Mouse (Mus musculus): ENCODE measurements around the gene Cops4. TPM values are rescaled to one million over a fixed set of nuclear protein-coding genes. Genes with fewer than 3 reads are reported as not detected.

Gene Cops4
- polyA plus RNA-seq, 1 experiment from 2014 or later, result 252 TPM

DNA sequence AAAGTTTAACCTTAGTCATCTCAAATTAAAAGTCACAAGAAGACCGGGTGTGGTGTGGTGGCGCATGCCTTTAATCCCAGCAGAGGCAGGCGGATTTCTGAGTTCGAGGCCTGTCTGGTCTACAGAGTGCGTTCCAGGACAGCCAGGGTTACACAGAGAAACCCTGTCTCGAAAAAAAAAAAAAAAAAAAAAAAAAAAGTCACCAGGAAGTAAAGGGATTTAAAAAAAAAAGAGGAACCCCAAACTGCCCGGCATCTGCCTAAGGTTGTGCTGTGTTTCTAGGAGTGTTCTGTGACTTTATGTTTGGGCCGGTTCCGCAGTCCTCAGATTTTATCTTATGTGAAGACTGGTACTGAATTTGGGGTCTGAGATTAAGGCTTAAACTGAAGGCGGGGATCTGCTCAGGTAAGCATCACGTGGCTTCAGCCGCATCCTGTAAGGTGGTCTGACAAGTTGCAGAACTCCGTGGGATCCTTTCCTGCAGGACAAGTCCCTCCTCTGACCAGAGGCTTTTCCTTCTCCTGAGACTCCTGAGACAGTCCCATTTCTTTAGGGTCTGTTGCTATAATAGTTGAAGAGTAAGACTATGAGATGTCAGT lies 52.0 kb downstream of the Cops4 start:
- H3K36me3 ChIP-seq, result no peaks in the 10 kb centered on the region
- no peak for DNase-seq (ENCODE audit: low spot score)
- no peaks in the 10 kb centered on the region for H3K27me3 ChIP-seq (ENCODE audit: low read depth, poor library complexity, severe bottlenecking)
- H3K4me3 ChIP-seq, result no peak overlapping the region
- no peak overlapping the region for H3K27ac ChIP-seq
- H3K9me3 ChIP-seq (replicated peaks), result no peaks in the 10 kb centered on the region
- WGBS, result 79% methylated on average over 13 of the region's 13 CpGs
- H3K4me1 ChIP-seq, result peaks cover 4% of the 10 kb centered on the region; the same call in 1 of the 2 replicates

DNA sequence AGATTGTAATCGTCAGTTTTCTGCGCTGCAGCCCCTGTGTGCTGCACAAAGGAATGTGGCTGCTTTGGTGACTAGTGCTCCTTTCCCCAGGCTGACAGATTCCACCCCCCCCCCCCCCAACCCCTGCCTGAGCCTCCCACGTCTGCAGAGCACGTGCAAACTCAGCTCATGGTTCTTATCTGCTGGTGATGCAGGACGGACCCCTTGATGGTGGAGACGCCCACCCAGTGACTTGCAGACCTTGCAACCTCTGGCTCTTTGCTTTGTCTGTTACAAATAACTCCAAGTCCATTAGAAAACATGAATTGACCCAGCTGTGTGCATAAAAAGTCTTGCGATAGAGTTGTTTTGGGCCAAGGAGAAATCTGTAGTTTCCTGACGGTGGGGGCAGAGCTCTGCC lies 52.6 kb downstream of the Cops4 start:
- H3K36me3 ChIP-seq, result no peaks in the 10 kb centered on the region
- no peak for DNase-seq (ENCODE audit: low spot score)
- 0 out of 2 replicates have a peak overlapping the region, but pooled peaks have one; percentile 38 for H3K27ac ChIP-seq
- peaks cover 4% of the 10 kb centered on the region; the same call in 1 of the 2 replicates for H3K4me1 ChIP-seq
- no peaks in the 10 kb centered on the region for H3K27me3 ChIP-seq (ENCODE audit: low read depth, poor library complexity, severe bottlenecking)
- 33% methylated on average over 8 of the region's 8 CpGs for whole genome bisulfite sequencing
- H3K9me3 ChIP-seq (replicated peaks), result no peaks in the 10 kb centered on the region
- no peak overlapping the region for H3K4me3 ChIP-seq

DNA sequence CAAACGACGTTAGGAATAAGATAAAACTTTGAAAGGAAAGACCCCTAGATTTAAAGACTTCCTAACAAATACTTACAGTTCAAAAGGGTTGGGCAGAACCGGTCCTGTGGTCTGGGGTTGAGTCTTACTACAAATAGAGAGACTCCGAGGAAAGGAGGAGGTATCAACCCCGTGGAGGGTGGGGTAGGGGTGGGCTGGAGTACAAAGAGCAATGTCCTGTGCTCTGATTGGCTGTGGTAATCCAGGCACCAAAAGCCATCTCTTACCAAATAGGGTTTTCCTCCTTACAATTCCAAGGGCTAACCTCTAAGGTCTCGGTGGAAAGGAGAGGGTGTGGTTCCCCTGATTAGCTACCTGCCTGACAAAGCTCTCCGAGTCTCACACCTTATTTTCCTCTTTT lies 54.0 kb downstream of the Cops4 start, which contains the start of gene Plac8:
TSS of gene Plac8 (minus strand) at position 177 of the 400 bp plus-strand sequence.
- Histone ChIP-seq H3K27ac (no peak within 1 kb of the TSS), H3K4me1 (peaks cover 4% of the 10 kb centered on the region; the same call in 1 of the 2 replicates), H3K9me3 (replicated peaks) (no peaks in the 10 kb centered on the region), H3K36me3 (no peaks in the 10 kb centered on the region), H3K4me3 (no peak within 1 kb of the TSS), H3K27me3 (ENCODE audit: low read depth, poor library complexity, severe bottlenecking) (no peaks in the 10 kb centered on the region)
- 38% methylated on average over 7 of the region's 7 CpGs for WGBS
- no peak for DNase-seq (ENCODE audit: low spot score)

DNA sequence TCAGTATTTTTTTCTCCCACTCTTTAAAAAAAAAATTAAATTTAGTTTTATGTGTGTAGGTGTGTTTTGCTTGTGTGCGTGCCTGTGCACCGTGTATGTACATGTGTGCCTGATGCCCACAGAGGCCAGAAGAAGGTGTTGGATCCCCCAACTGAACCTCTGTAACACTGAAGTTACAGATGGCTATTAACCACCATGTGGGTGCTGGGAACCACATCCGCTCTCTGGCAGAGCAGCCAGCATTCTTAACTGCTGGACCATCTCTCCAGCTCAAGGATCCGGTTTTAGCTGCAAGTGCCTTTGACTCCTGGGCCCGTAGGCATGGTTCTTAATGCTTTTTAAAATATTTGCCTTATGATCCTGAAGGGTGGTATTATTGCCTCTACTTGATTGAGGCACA lies 55.1 kb downstream of the Cops4 start:
- peaks cover 4% of the 10 kb centered on the region; the same call in 1 of the 2 replicates for H3K4me1 ChIP-seq
- no peaks in the 10 kb centered on the region for H3K27me3 ChIP-seq (ENCODE audit: low read depth, poor library complexity, severe bottlenecking)
- H3K36me3 ChIP-seq, result no peaks in the 10 kb centered on the region
- no peak overlapping the region for H3K27ac ChIP-seq
- WGBS, result 92% methylated on average over 5 of the region's 5 CpGs
- H3K4me3 ChIP-seq, result no peak overlapping the region
- no peaks in the 10 kb centered on the region for H3K9me3 ChIP-seq (replicated peaks)
- no peak for DNase-seq (ENCODE audit: low spot score)

DNA sequence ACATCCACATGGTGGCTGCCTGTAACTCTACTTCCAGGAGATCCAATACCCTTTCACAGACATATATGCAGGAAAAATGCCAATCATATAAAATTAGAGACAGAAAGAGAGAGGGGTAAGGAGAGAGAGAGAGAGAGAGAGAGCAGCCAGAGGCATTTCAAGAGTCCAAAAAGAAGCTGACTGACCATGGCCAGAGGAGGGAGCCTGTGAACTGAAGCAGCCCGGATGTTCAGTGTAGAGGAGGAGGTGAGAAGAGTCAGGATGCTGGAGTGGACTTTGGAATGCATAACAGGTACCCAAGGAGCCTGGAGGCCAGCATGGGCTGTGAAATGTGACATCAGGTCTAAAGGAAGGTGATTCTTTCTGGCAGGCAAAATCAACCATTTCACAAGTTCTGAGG lies 56.7 kb downstream of the Cops4 start:
- H3K9me3 ChIP-seq (replicated peaks), result no peaks in the 10 kb centered on the region

DNA sequence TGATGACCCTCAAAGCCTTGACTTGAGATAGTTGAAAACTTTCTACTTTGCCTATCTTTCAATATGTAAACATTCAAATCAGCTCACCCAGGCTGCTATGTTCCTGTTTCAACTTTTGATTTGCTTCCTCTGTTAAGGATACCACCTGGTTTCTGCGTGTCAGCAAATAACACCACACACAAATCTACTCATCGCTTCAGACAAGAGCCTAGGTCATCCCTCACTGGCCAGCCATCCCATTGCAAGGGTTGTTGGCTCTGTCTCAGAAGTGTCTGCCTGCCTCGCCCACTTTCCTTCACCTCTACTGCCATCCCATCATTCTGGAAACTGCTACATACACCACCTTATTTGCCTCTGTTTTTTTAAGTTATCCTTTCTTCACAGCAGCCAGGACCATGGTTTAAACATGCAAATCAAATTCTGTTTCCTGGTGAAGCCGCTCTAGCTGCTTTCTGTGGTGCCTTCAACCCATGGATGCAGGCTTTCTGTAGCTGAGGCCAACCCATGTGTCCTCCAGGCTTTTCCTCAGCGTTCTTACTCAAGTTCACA lies 60.8 kb downstream of the Cops4 start:
- H3K9me3 ChIP-seq (replicated peaks), result no peaks in the 10 kb centered on the region
- DNase-seq (ENCODE audit: low spot score), result no peak
- WGBS, result 85% methylated on average over 5 of the region's 5 CpGs

More for the DNA sequence above, 56.7 kb downstream of the Cops4 start:
- 65% methylated on average over 1 of the region's 1 CpGs for WGBS
- Histone ChIP-seq H3K4me1 (no peaks in the 10 kb centered on the region), H3K36me3 (no peaks in the 10 kb centered on the region), H3K4me3 (no peak overlapping the region), H3K27ac (no peak overlapping the region), H3K27me3 (ENCODE audit: low read depth, poor library complexity, severe bottlenecking) (no peaks in the 10 kb centered on the region)
- no peak for DNase-seq (ENCODE audit: low spot score)

DNA sequence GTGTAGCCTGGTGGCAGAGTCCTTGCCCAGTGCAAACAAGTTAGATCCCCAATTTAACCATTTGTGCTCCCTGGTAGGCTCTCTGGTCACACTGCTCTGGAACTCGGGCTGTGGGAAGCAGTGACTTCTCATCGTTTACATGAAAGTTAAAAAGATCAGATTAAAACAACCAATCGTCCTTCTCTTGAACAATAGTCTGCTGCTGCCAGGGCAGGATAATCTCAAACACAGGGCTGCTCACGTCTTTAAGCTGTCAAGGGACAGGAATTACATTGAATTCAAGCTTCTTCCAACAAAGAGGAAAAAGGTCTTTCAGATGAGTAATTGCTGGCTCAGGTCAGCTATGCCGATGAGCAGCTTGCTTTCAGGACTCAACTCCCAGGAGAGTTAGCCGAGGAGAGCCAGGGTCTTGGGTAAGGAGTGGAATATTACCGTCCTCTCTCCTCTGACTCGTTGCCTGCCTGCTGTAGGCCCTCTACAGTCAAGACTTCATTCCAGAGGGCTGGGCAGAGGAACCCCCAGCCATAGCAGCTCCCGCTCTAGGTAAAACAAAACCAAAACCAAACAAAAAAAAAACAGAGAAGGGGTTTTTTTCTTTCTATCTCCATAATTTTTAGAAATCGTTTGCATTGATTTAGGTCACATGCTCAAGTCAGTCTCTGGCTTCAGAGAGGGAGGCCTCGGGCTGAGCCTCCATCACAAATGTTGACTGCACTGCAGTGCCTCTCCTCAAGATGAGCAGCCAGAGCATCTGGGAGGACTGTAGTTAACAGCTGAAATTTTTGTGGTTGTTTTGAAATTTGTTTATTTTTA lies 63.7 kb downstream of the Cops4 start:
- no peak for DNase-seq (ENCODE audit: low spot score)
- H3K4me1 ChIP-seq, result no peaks in the 10 kb centered on the region
- H3K27me3 ChIP-seq (ENCODE audit: low read depth, poor library complexity, severe bottlenecking), result no peaks in the 10 kb centered on the region
- 75% methylated on average over 11 of the region's 11 CpGs for WGBS
- no peak overlapping the region for H3K4me3 ChIP-seq
- no peaks in the 10 kb centered on the region for H3K36me3 ChIP-seq
- no peaks in the 10 kb centered on the region for H3K9me3 ChIP-seq (replicated peaks)
- H3K27ac ChIP-seq, result no peak overlapping the region

More for the DNA sequence above, 60.8 kb downstream of the Cops4 start:
- no peaks in the 10 kb centered on the region for H3K4me1 ChIP-seq
- H3K27ac ChIP-seq, result no peak overlapping the region
- no peaks in the 10 kb centered on the region for H3K36me3 ChIP-seq
- H3K27me3 ChIP-seq (ENCODE audit: low read depth, poor library complexity, severe bottlenecking), result no peaks in the 10 kb centered on the region
- H3K4me3 ChIP-seq, result no peak overlapping the region

DNA sequence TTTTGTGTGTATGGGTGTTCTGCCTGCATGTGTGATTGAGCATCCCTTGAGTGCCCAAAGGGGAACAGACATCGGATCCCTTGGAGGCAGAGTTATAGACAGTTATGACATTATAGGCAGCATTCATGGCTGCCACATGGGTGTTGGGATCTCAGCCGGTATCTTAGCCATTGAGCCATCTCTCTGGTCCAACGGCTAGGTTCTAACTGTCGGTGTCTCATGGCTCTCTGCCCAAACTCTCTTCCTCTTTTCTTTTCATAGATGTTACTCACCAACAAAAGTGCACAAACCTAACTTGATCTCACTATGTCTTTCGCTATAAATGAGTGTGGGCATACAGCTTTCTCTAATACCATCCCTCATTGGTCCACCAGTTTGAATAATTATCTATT lies 64.3 kb downstream of the Cops4 start:
- WGBS, result 95% methylated on average over 5 of the region's 5 CpGs
- H3K27me3 ChIP-seq (ENCODE audit: low read depth, poor library complexity, severe bottlenecking), result no peaks in the 10 kb centered on the region
- no peak overlapping the region for H3K27ac ChIP-seq
- H3K4me3 ChIP-seq, result no peak overlapping the region
- no peak for DNase-seq (ENCODE audit: low spot score)
- no peaks in the 10 kb centered on the region for H3K9me3 ChIP-seq (replicated peaks)
- H3K36me3 ChIP-seq, result no peaks in the 10 kb centered on the region
- no peaks in the 10 kb centered on the region for H3K4me1 ChIP-seq

DNA sequence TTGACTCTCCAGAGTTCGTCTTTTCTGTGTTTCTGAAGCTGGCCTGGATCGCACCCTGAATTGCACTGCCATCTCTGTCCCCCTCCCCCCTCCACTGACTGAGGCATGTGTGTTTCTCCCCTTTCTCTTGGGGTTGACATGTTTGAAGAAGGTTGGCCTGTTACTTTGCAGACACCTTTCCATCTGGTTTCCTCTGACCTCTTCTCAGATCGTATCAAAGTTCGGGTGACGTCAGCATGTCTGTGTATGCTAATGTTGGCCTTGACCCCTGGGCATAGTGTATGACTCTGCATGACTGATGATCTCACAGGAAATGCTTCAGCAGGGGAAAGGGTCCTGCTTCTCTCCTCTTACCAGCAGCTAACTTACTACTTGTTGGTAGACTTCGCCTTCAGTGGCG lies 65.0 kb downstream of the Cops4 start:
- Histone ChIP-seq H3K27me3 (ENCODE audit: low read depth, poor library complexity, severe bottlenecking) (no peaks in the 10 kb centered on the region), H3K27ac (no peak overlapping the region), H3K4me3 (no peak overlapping the region), H3K4me1 (no peaks in the 10 kb centered on the region), H3K9me3 (replicated peaks) (no peaks in the 10 kb centered on the region), H3K36me3 (no peaks in the 10 kb centered on the region)
- 88% methylated on average over 7 of the region's 7 CpGs for WGBS
- DNase-seq (ENCODE audit: low spot score), result no peak

DNA sequence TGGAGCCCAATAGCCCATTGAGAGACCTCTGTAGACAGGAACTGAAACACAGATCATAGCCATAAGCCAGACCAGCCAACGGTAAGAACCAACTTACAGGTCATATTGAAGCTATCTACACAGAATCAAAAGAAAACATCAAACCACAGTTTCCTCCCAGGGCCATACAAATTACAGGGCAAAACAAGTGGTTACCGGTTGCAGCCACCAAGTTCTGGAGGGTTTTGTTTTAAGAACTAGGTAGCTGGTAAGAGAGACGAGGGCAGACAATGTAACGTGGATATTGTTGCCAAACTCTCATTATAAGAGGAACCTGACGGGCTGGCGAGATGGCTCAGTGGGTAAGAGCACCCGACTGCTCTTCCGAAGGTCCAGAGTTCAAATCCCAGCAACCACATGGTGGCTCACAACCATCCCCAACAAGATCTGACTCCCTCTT lies 67.1 kb downstream of the Cops4 start:
- Histone ChIP-seq H3K27me3 (ENCODE audit: low read depth, poor library complexity, severe bottlenecking) (no peaks in the 10 kb centered on the region), H3K4me1 (no peaks in the 10 kb centered on the region), H3K9me3 (replicated peaks) (no peaks in the 10 kb centered on the region), H3K36me3 (no peaks in the 10 kb centered on the region), H3K4me3 (no peak overlapping the region), H3K27ac (no peak overlapping the region)
- DNase-seq (ENCODE audit: low spot score), result no peak
- WGBS, result 92% methylated on average over 8 of the region's 8 CpGs

DNA sequence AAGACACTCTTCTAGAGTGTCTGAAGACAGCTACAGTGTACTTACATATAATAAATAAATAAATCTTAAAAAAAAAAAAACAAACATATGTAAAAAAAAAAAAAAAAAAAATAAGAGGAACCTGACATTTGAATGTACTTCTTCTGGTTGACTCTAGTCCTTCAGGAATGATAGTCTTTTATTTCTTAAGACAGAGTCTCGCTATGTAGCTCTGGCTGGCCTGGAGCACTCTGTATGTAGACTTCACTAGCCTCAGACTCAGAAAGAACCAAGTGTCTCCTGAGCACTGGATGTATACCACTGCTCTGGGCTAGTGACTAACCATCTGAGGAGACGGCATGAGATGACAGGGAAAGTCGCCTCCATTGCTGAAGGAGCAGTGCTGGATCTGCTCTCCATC lies 67.5 kb downstream of the Cops4 start:
- DNase-seq (ENCODE audit: low spot score), result no peak
- Histone ChIP-seq H3K27me3 (ENCODE audit: low read depth, poor library complexity, severe bottlenecking) (no peaks in the 10 kb centered on the region), H3K4me1 (no peaks in the 10 kb centered on the region), H3K4me3 (no peak overlapping the region), H3K9me3 (replicated peaks) (no peaks in the 10 kb centered on the region), H3K36me3 (no peaks in the 10 kb centered on the region), H3K27ac (no peak overlapping the region)
- 87% methylated on average over 3 of the region's 3 CpGs for WGBS

DNA sequence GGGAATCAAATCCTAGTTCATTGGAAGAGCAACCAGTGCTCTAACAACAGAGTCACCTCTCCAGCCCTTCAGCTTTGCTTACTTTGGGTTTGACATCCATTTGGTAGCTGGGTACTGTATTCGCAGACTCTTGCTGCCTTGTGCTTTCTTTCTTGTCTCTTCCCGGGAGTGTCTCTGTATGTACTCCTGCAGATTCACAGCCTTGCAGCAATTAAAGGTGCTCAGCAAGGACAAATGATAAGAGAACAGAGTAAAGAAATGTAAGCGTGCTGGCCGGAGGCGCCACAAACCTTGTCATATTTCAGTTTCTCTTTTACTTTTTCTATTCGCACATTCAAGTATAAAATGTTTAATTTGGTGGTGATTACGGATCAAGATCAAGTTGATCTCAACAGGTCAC lies 69.0 kb downstream of the Cops4 start:
- Histone ChIP-seq H3K27me3 (ENCODE audit: low read depth, poor library complexity, severe bottlenecking) (no peaks in the 10 kb centered on the region), H3K4me3 (no peak overlapping the region), H3K4me1 (no peaks in the 10 kb centered on the region), H3K27ac (no peak overlapping the region), H3K36me3 (no peaks in the 10 kb centered on the region), H3K9me3 (replicated peaks) (no peaks in the 10 kb centered on the region)
- no peak for DNase-seq (ENCODE audit: low spot score)
- 91% methylated on average over 7 of the region's 7 CpGs for whole genome bisulfite sequencing

DNA sequence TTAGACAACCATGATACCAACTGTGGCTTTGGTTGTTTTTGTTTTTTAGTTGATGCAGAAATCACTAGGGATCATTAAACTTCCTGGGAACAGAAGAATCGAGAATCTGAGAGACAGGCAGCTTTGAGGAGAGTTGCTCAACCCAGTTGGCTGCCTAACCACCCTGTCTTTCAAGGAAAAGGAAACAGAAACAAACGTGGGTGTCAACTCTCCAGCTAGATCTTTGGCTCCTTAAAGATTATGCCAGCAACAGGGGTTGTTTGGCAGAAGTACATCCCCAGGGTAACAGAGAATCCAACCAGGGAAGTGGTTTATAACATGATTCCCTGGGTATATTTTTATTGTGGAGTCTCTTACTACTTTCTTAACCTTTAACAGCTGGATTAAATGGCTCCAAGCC lies 69.5 kb downstream of the Cops4 start:
- Histone ChIP-seq H3K4me1 (no peaks in the 10 kb centered on the region), H3K9me3 (replicated peaks) (no peaks in the 10 kb centered on the region), H3K36me3 (no peaks in the 10 kb centered on the region), H3K27me3 (ENCODE audit: low read depth, poor library complexity, severe bottlenecking) (no peaks in the 10 kb centered on the region), H3K27ac (no peak overlapping the region), H3K4me3 (no peak overlapping the region)
- no peak for DNase-seq (ENCODE audit: low spot score)
- WGBS, result 65% methylated on average over 2 of the region's 2 CpGs

Data from limb, embryonic 10.5 days (tissue).